Mouse (Mus musculus): Measurements from ENCODE around the gene Retreg3. TPM values are rescaled to one million over a fixed set of nuclear protein-coding genes. Genes with fewer than 3 reads are reported as not detected.

The Retreg3 gene
- polyA plus RNA-seq (2015; fragmentation: Nextera tagmentation; extraction: Ambion mirVana) = 21.8 and 28.5 TPM in 2 replicates

GRCm38 (mm10) chr11:101119761-101120544 is at the start of gene Retreg3, which contains the start of gene Tubg1:
TSS of gene Retreg3 (minus strand) at chr11:101119893.
TSS of gene Tubg1 (plus strand) at chr11:101119938.
- Histone ChIP-seq H3K4me2 (replicated peaks) (peak within 1 kb of the TSS; percentile 98), H3K4me3 (replicated peaks) (peak within 1 kb of the TSS; percentile 90), H3K27ac (peak within 1 kb of the TSS; percentile 92), H3K36me3 (peaks cover 34% of the 10 kb centered on the region), H3K27me3 (no peaks in the 10 kb centered on the region), H3K9ac (replicated peaks) (peak within 1 kb of the TSS; percentile 98), H3K4me1 (replicated peaks) (peaks cover 49% of the 10 kb centered on the region), H3K9me3 (no peaks in the 10 kb centered on the region)
- peak; percentile 96 for ATAC-seq
- whole genome bisulfite sequencing = under 1% methylated on average over 61 of the region's 61 CpGs

GRCm38 (mm10) chr11:101168301-101168980 is 48.7 kb upstream of the Retreg3 start:
- peaks cover 25% of the 10 kb centered on the region for H3K36me3 ChIP-seq
- H3K27ac ChIP-seq = no peak overlapping the region
- WGBS = 61% methylated on average over 18 of the region's 18 CpGs
- no peak overlapping the region for H3K9ac ChIP-seq (replicated peaks)
- no peak for ATAC-seq
- peaks cover 56% of the 10 kb centered on the region for H3K4me1 ChIP-seq (replicated peaks)
- peak overlapping the region; percentile 91; the same call in 1 of the 2 replicates for H3K4me2 ChIP-seq (replicated peaks)
- no peaks in the 10 kb centered on the region for H3K9me3 ChIP-seq
- peaks cover 76% of the 10 kb centered on the region for H3K27me3 ChIP-seq
- no peak overlapping the region for H3K4me3 ChIP-seq (replicated peaks)

- Histone ChIP-seq H3K27me3 (peaks cover 76% of the 10 kb centered on the region), H3K36me3 (peaks cover 27% of the 10 kb centered on the region), H3K9me3 (no peaks in the 10 kb centered on the region), H3K9ac (replicated peaks) (no peak overlapping the region), H3K4me3 (replicated peaks) (no peak overlapping the region), H3K4me1 (replicated peaks) (peaks cover 51% of the 10 kb centered on the region), H3K27ac (no peak overlapping the region), H3K4me2 (replicated peaks) (no peak overlapping the region)
- ATAC-seq = no peak
- 45% methylated on average over 8 of the region's 8 CpGs for WGBS
Observed at GRCm38 (mm10) chr11:101167963-101168300, 48.2 kb upstream of the Retreg3 start.

GRCm38 (mm10) chr11:101167211-101167962 is 47.7 kb upstream of the Retreg3 start:
- no peak overlapping the region for H3K27ac ChIP-seq
- WGBS = 45% methylated on average over 19 of the region's 19 CpGs
- peaks cover 80% of the 10 kb centered on the region for H3K27me3 ChIP-seq
- H3K4me2 ChIP-seq (replicated peaks) = no peak overlapping the region
- peaks cover 47% of the 10 kb centered on the region for H3K4me1 ChIP-seq (replicated peaks)
- ATAC-seq = no peak
- peaks cover 32% of the 10 kb centered on the region for H3K36me3 ChIP-seq
- no peak overlapping the region for H3K4me3 ChIP-seq (replicated peaks)
- no peaks in the 10 kb centered on the region for H3K9me3 ChIP-seq
- no peak overlapping the region for H3K9ac ChIP-seq (replicated peaks)

GRCm38 (mm10) chr11:101166357-101166756 is 46.7 kb upstream of the Retreg3 start:
- WGBS = 44% methylated on average over 14 of the region's 14 CpGs
- peaks cover 38% of the 10 kb centered on the region for H3K4me1 ChIP-seq (replicated peaks)
- ATAC-seq = no peak
- H3K36me3 ChIP-seq = peaks cover 41% of the 10 kb centered on the region
- peaks cover 90% of the 10 kb centered on the region for H3K27me3 ChIP-seq
- H3K4me2 ChIP-seq (replicated peaks) = no peak overlapping the region
- H3K9ac ChIP-seq (replicated peaks) = no peak overlapping the region
- no peak overlapping the region for H3K4me3 ChIP-seq (replicated peaks)
- H3K9me3 ChIP-seq = no peaks in the 10 kb centered on the region
- H3K27ac ChIP-seq = no peak overlapping the region

GRCm38 (mm10) chr11:101164677-101165580 is 45.2 kb upstream of the Retreg3 start:
- Histone ChIP-seq H3K27me3 (peaks cover 92% of the 10 kb centered on the region), H3K4me2 (replicated peaks) (no peak overlapping the region), H3K9ac (replicated peaks) (no peak overlapping the region; the same call in 1 of the 2 replicates), H3K9me3 (no peaks in the 10 kb centered on the region), H3K4me1 (replicated peaks) (peaks cover 30% of the 10 kb centered on the region), H3K27ac (no peak overlapping the region), H3K4me3 (replicated peaks) (peak overlapping the region; percentile 30; the same call in 1 of the 2 replicates), H3K36me3 (peaks cover 46% of the 10 kb centered on the region)
- no peak for ATAC-seq
- 13% methylated on average over 35 of the region's 35 CpGs for WGBS

- H3K27me3 ChIP-seq = peaks cover 86% of the 10 kb centered on the region
- H3K36me3 ChIP-seq = peaks cover 46% of the 10 kb centered on the region
- H3K9me3 ChIP-seq = no peaks in the 10 kb centered on the region
- H3K4me2 ChIP-seq (replicated peaks) = peak overlapping the region; percentile 47
- H3K27ac ChIP-seq = no peak overlapping the region
- peak overlapping the region; percentile 30 for H3K4me3 ChIP-seq (replicated peaks)
- peaks cover 24% of the 10 kb centered on the region for H3K4me1 ChIP-seq (replicated peaks)
- H3K9ac ChIP-seq (replicated peaks) = peak overlapping the region; percentile 49; the same call in 1 of the 2 replicates
- 7% methylated on average over 21 of the region's 21 CpGs for WGBS
- no peak for ATAC-seq
Observed at GRCm38 (mm10) chr11:101164351-101164665, 44.6 kb upstream of the Retreg3 start.

- Histone ChIP-seq H3K4me2 (replicated peaks) (peak overlapping the region; percentile 47), H3K9me3 (no peaks in the 10 kb centered on the region), H3K27me3 (peaks cover 84% of the 10 kb centered on the region), H3K27ac (no peak overlapping the region), H3K36me3 (peaks cover 46% of the 10 kb centered on the region), H3K9ac (replicated peaks) (peak overlapping the region; percentile 49; the same call in 1 of the 2 replicates), H3K4me3 (replicated peaks) (peak overlapping the region; percentile 30), H3K4me1 (replicated peaks) (peaks cover 18% of the 10 kb centered on the region)
- ATAC-seq = peak; percentile 41; the same call in 1 of the 2 replicates
- WGBS = 9% methylated on average over 49 of the region's 49 CpGs
Observed at GRCm38 (mm10) chr11:101163476-101164350, 44.0 kb upstream of the Retreg3 start.

- H3K9me3 ChIP-seq = no peaks in the 10 kb centered on the region
- H3K36me3 ChIP-seq = peaks cover 45% of the 10 kb centered on the region
- peaks cover 11% of the 10 kb centered on the region for H3K4me1 ChIP-seq (replicated peaks)
- H3K27me3 ChIP-seq = peaks cover 82% of the 10 kb centered on the region
- no peak for ATAC-seq
- no peak overlapping the region for H3K27ac ChIP-seq
- no peak overlapping the region for H3K4me2 ChIP-seq (replicated peaks)
- no peak overlapping the region for H3K4me3 ChIP-seq (replicated peaks)
- WGBS = 43% methylated on average over 5 of the region's 5 CpGs
- H3K9ac ChIP-seq (replicated peaks) = no peak overlapping the region
Observed at GRCm38 (mm10) chr11:101162772-101163171, 43.1 kb upstream of the Retreg3 start.

GRCm38 (mm10) chr11:101162301-101162700 is 42.6 kb upstream of the Retreg3 start:
- H3K4me3 ChIP-seq (replicated peaks) = no peak overlapping the region
- no peak overlapping the region for H3K4me2 ChIP-seq (replicated peaks)
- no peak overlapping the region for H3K9ac ChIP-seq (replicated peaks)
- H3K36me3 ChIP-seq = peaks cover 40% of the 10 kb centered on the region
- ATAC-seq = no peak
- no peaks in the 10 kb centered on the region for H3K9me3 ChIP-seq
- peaks cover 82% of the 10 kb centered on the region for H3K27me3 ChIP-seq
- H3K4me1 ChIP-seq (replicated peaks) = peaks cover 11% of the 10 kb centered on the region
- WGBS = 62% methylated on average over 5 of the region's 5 CpGs
- no peak overlapping the region for H3K27ac ChIP-seq
